Mouse (Mus musculus) hindbrain, embryonic 16.5 days (tissue): ENCODE results near the gene Trpm8. TPM values are rescaled to one million over a fixed set of nuclear protein-coding genes. Genes with fewer than 3 reads are reported as not detected.
A peak's percentile ranks its signal among the peaks of the same experiment; 100 is the strongest.

Experiments
- ATAC-seq: fragments of 200-750 bp; cut with Nextera tagmentation; 2 replicates; pipeline ENCODE4 v1.8.0; 2017; ENCODE audit warnings: moderate TSS enrichment, moderate library complexity
- H3K27ac ChIP-seq: fragments of 300-500 bp; sonication (generic); 2 replicates; pipeline ENCODE4 v1.5.1; 2014; ENCODE audit warnings: low read depth, mild to moderate bottlenecking, control low read depth, low read length, moderate library complexity
- H3K27me3 ChIP-seq: fragments of 300-500 bp; sonication (generic); replicated peaks from 2 replicates; pipeline ENCODE4 v1.6.1; 2014; ENCODE audit warnings: low read length; ENCODE audit not compliant: control insufficient read depth, insufficient read depth
- H3K36me3 ChIP-seq: fragments of 300-500 bp; sonication (generic); 2 replicates; pipeline ENCODE4 v1.6.1; 2014; ENCODE audit warnings: mild to moderate bottlenecking, low read length, moderate library complexity, mixed read lengths; ENCODE audit not compliant: control insufficient read depth, insufficient read depth
- H3K4me1 ChIP-seq: fragments of 300-500 bp; sonication (generic); 2 replicates; pipeline ENCODE4 v1.6.1; 2014; ENCODE audit warnings: low read depth, low read length; ENCODE audit not compliant: control insufficient read depth, insufficient read depth
- H3K4me2 ChIP-seq: fragments of 300-500 bp; sonication (generic); 2 replicates; pipeline ENCODE4 v1.6.1; 2014; ENCODE audit warnings: mild to moderate bottlenecking, low read length, control low read depth, moderate library complexity
- H3K4me3 ChIP-seq: fragments of 300-500 bp; sonication (generic); 2 replicates; pipeline ENCODE4 v1.5.1; 2014; ENCODE audit warnings: mild to moderate bottlenecking, low read length, control low read depth, moderate library complexity
- H3K9ac ChIP-seq: fragments of 300-500 bp; sonication (generic); 2 replicates; pipeline ENCODE4 v1.6.1; 2014; ENCODE audit warnings: low read depth, mild to moderate bottlenecking, control low read depth, low read length, moderate library complexity
- H3K9me3 ChIP-seq: fragments of 300-500 bp; sonication (generic); 2 replicates; pipeline ENCODE4 v1.6.1; 2014; ENCODE audit warnings: mild to moderate bottlenecking, low read length, moderate library complexity; ENCODE audit not compliant: control insufficient read depth
- WGBS: fragments of 180-500 bp; shearing (Covaris S2); extraction: QIAGEN DNeasy Blood & Tissue Kit; methylation state at CpG from one replicate; pipeline ENCODE4 v1.1.7; 2014; 5-methylcytosine and 5-hydroxymethylcytosine counted together
- polyA plus RNA-seq: library from polyadenylated mRNA; unstranded; fragments of >200 nt; fragmentation: Nextera tagmentation; extraction: Ambion mirVana; gene quantifications from 2 replicates; pipeline ENCODE4 v1.2.1, GENCODE M21; 2015

The Trpm8 gene
- polyA plus RNA-seq, 1 experiment from 2014 or later: 0.10 TPM

DNA sequence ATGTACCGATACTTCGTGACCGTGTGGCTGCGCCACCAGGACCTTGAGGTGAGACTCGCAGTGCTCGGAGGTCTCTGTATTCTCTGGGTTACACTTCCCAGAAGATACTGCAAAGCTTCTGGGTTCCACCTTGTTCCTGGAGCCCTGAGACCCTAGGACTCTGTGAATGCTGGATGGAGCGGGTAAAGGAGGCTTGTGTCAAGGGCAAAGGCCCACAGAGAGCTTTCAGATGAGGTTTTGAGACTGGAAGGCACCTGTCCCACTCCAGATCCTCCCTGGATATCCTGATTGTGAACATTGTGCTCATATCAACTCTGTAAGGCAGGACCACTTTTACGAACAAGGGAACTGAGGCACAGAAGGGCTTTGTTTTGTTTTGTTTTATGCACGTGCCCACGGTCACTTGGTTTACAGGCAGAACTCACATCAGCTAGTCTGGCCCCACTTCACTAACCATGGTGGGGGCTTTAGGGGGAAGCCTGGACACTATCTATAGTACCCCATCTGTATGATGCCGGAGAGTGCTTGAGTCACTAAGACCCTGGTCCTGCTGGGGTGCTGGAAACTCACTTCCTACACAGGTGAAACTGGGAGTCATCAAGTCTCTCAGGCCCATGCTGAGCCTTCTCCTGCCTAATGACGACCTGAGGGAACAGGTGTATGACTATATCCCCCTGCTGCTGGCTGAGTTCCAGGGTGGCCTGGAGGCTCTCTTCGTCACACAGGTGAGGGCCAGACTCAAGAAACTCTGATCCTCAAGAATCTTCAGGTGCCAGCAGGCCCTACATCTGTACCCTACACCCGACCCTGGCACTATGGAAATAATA is 43.8 kb upstream of the Trpm8 start:
- H3K4me2 ChIP-seq: no peak overlapping the region
- no peak for ATAC-seq
- 70% methylated on average over 14 of the region's 14 CpGs for WGBS
- no peaks in the 10 kb centered on the region for H3K4me1 ChIP-seq
- no peak overlapping the region for H3K9ac ChIP-seq
- H3K36me3 ChIP-seq: no peaks in the 10 kb centered on the region
- H3K27me3 ChIP-seq: no peaks in the 10 kb centered on the region
- H3K27ac ChIP-seq: no peak overlapping the region
- peaks cover 97% of the 10 kb centered on the region for H3K9me3 ChIP-seq
- no peak overlapping the region for H3K4me3 ChIP-seq

DNA sequence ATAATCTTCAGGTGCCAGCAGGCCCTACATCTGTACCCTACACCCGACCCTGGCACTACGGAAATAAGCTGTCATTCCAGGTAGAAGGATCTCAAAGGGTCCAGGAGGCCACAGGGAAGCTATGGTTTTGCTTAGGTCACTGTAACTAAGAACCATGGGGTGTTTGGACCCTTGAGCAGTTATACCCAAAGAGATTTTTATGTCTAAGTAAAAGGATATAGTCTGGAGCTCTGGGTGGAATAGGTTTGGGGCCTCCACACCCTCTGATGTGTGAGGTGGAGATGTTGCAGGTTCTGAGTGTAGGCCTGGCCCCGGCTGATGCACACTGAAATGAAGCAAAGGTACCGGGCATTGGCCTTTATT is 43.2 kb upstream of the Trpm8 start:
- WGBS: 65% methylated on average over 4 of the region's 4 CpGs
- H3K4me2 ChIP-seq: no peak overlapping the region

GRCm38 (mm10) chr1:88234646-88235045 is 42.8 kb upstream of the Trpm8 start:
- no peak for ATAC-seq
- Histone ChIP-seq H3K27ac (no peak overlapping the region), H3K36me3 (no peaks in the 10 kb centered on the region), H3K9ac (no peak overlapping the region), H3K4me3 (no peak overlapping the region), H3K9me3 (peaks cover 98% of the 10 kb centered on the region), H3K4me1 (no peaks in the 10 kb centered on the region), H3K4me2 (no peak overlapping the region), H3K27me3 (no peaks in the 10 kb centered on the region)
- 42% methylated on average over 5 of the region's 5 CpGs for WGBS

More for the DNA sequence above, 43.2 kb upstream of the Trpm8 start:
- H3K4me3 ChIP-seq: no peak overlapping the region
- H3K27me3 ChIP-seq: no peaks in the 10 kb centered on the region
- ATAC-seq: no peak
- H3K27ac ChIP-seq: no peak overlapping the region
- no peak overlapping the region for H3K9ac ChIP-seq
- no peaks in the 10 kb centered on the region for H3K36me3 ChIP-seq
- H3K9me3 ChIP-seq: peaks cover 97% of the 10 kb centered on the region
- H3K4me1 ChIP-seq: no peaks in the 10 kb centered on the region

GRCm38 (mm10) chr1:88235046-88235893 is 42.2 kb upstream of the Trpm8 start:
- Histone ChIP-seq H3K9ac (no peak overlapping the region), H3K4me3 (no peak overlapping the region), H3K9me3 (peaks cover 98% of the 10 kb centered on the region), H3K36me3 (no peaks in the 10 kb centered on the region), H3K4me1 (no peaks in the 10 kb centered on the region), H3K27me3 (no peaks in the 10 kb centered on the region), H3K27ac (no peak overlapping the region), H3K4me2 (no peak overlapping the region)
- 0 out of 2 replicates have a peak, but pooled peaks have one; percentile 12 for ATAC-seq
- WGBS: 67% methylated on average over 11 of the region's 11 CpGs

DNA sequence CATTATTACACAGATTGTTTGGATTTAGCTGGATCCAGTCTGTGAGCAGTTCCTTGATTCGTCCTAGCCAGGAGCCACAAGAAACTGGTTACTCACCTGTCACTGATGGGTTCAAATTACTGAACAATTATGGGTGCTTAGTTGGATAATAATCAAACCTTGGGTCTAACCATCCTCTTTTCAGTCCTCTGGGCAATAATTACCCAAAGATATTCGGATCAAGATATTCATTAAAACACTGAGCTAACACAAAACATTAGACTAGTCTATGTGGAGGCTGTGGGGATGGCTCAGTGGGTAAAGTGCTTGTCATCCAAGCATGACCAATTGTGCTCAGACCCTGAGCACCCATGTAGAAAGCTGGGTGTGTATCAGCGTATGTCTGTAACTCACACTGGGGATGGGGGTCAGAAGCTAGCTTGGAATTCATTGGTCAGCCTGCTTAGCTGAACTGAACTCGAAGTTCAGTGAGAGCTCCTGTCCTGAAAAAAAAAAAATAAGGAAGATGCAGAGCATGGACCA is 41.5 kb upstream of the Trpm8 start:
- Histone ChIP-seq H3K9ac (no peak overlapping the region), H3K4me1 (no peaks in the 10 kb centered on the region), H3K4me2 (no peak overlapping the region), H3K27me3 (no peaks in the 10 kb centered on the region), H3K4me3 (no peak overlapping the region), H3K27ac (no peak overlapping the region), H3K36me3 (no peaks in the 10 kb centered on the region), H3K9me3 (peaks cover 98% of the 10 kb centered on the region)
- 61% methylated on average over 4 of the region's 4 CpGs for WGBS
- ATAC-seq: no peak

DNA sequence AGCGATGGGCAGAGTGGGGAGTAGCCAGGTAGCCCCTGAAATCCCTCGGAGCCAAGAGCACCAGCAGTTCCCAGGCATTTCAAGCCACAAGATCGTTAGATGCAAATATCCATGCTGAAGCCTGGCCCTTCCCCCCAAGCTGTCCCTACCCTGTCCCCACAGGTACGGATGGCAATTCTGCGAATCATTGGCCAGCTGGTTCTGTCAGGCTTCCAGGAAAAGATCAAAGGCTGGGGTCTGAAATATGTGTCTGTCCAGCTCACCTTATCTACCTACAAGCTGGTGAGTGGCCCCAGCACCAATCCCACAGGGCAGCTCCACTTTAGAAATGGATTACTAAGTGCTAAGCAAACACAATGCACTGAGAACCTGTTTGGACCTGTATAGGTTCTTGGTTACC is 40.1 kb upstream of the Trpm8 start:
- 77% methylated on average over 5 of the region's 5 CpGs for WGBS
- Histone ChIP-seq H3K4me2 (no peak overlapping the region), H3K4me1 (no peaks in the 10 kb centered on the region), H3K36me3 (no peaks in the 10 kb centered on the region), H3K27ac (no peak overlapping the region), H3K9me3 (peaks cover 95% of the 10 kb centered on the region), H3K4me3 (no peak overlapping the region), H3K9ac (no peak overlapping the region), H3K27me3 (no peaks in the 10 kb centered on the region)
- no peak for ATAC-seq

DNA sequence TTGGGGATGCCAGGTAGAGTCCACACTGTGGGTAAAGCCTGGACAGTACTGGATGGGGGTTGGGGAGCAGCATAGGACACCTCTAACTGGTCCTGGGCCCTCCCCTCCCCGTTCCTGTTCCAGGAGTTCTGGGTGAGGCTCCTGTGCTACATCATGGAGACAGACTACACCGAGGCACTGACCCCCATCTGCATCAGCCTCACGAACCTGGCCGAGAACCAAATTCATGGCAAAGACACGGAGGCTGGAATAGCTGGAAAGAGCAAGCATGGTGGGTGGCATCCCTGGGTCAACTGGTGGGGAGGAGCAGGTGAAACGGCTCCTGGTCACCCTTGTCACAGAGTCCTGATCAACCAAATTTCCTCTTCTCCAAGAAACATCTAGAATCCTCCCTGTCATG is 38.7 kb upstream of the Trpm8 start:
- H3K9ac ChIP-seq: no peak overlapping the region
- no peak overlapping the region for H3K4me2 ChIP-seq
- no peaks in the 10 kb centered on the region for H3K4me1 ChIP-seq
- no peak overlapping the region for H3K27ac ChIP-seq
- WGBS: 81% methylated on average over 6 of the region's 6 CpGs
- peaks cover 92% of the 10 kb centered on the region for H3K9me3 ChIP-seq
- H3K4me3 ChIP-seq: no peak overlapping the region
- ATAC-seq: 0 out of 2 replicates have a peak, but pooled peaks have one; percentile 5
- no peaks in the 10 kb centered on the region for H3K27me3 ChIP-seq
- H3K36me3 ChIP-seq: no peaks in the 10 kb centered on the region

DNA sequence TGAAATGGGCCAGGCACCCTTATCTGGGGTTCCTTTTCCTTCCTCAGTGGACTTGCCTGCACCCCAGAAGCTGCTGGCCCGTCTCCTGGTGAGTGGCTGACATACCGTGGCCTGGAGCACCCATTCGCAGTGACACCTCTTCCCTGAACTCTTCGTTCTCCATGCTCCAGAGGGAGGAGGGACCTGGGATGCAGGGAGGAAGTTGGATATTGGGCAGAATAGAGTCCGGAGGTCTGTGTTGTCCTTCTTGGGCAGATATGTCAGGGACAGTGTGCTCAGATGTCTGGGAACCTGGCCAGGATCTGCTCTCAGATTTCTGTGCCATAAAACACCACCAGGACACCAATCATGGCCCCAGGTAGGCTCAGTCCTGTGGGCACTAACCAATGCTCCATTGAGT is 37.4 kb upstream of the Trpm8 start:
- H3K4me2 ChIP-seq: no peak overlapping the region
- no peaks in the 10 kb centered on the region for H3K27me3 ChIP-seq
- no peak overlapping the region for H3K9ac ChIP-seq
- H3K27ac ChIP-seq: no peak overlapping the region
- H3K4me3 ChIP-seq: no peak overlapping the region
- no peaks in the 10 kb centered on the region for H3K4me1 ChIP-seq
- peaks cover 90% of the 10 kb centered on the region for H3K9me3 ChIP-seq
- no peaks in the 10 kb centered on the region for H3K36me3 ChIP-seq
- no peak for ATAC-seq
- 77% methylated on average over 5 of the region's 5 CpGs for WGBS

DNA sequence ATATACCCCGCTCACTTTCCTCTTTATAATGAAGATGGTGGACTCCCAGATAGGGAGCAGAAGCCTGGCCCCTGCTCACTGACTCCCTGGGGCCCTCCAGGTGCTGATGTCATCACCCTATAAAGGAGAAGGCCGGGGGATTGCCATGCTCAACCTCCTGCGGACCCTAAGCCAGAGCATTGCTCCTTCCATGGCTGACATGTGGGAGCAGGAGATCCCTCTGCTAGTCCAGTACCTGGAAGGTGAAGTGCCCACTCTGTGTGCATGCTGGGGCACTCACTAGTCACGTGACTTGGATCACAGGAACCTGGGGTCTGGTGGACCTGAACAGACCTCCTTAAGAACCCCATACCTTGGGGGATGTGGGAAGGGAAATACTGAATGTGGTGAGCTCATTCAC is 36.9 kb upstream of the Trpm8 start:
- H3K9ac ChIP-seq: no peak overlapping the region
- H3K9me3 ChIP-seq: peaks cover 90% of the 10 kb centered on the region
- no peak overlapping the region for H3K4me3 ChIP-seq
- no peak overlapping the region for H3K4me2 ChIP-seq
- no peak overlapping the region for H3K27ac ChIP-seq
- no peak for ATAC-seq
- H3K4me1 ChIP-seq: no peaks in the 10 kb centered on the region
- no peaks in the 10 kb centered on the region for H3K27me3 ChIP-seq
- 75% methylated on average over 4 of the region's 4 CpGs for WGBS
- H3K36me3 ChIP-seq: no peaks in the 10 kb centered on the region
